Mouse (Mus musculus) cerebellum, adult 2 months (tissue): Measurements from ENCODE around the gene Kalrn. TPM values are rescaled to one million over a fixed set of nuclear protein-coding genes. Genes with fewer than 3 reads are reported as not detected.

Experiments
- DNase-seq, 2 experiments: peaks; one replicate each; pipeline ENCODE4 v3.0.0; 2021
- H3K27ac ChIP-seq: fragments of 200-500 bp; 2 replicates; pipeline ENCODE4 v1.5.1; 2012; ENCODE audit warnings: low read length, control low read depth, inconsistent platforms; ENCODE audit not compliant: insufficient read depth
- H3K27me3 ChIP-seq: fragments of 200-500 bp; 2 replicates; pipeline ENCODE4 v1.6.1; 2012; ENCODE audit warnings: inconsistent platforms, mild to moderate bottlenecking, low read length, moderate library complexity; ENCODE audit not compliant: control insufficient read depth, insufficient read depth
- H3K4me1 ChIP-seq: fragments of 200-500 bp; 2 replicates; pipeline ENCODE4 v1.6.1; 2011; ENCODE audit warnings: low read length; ENCODE audit not compliant: control insufficient read depth, insufficient read depth
- H3K4me3 ChIP-seq: fragments of 200-500 bp; replicated peaks from 2 replicates; pipeline ENCODE3; 2011; ENCODE audit warnings: mild to moderate bottlenecking, low read depth, low read length, control low read depth; ENCODE audit not compliant: insufficient read depth
- CTCF ChIP-seq: fragments of 200-500 bp; IDR thresholded peaks from 2 replicates; pipeline ENCODE4 v1.5.1; 2011; ENCODE audit warnings: low read depth, mild to moderate bottlenecking, control low read depth, low read length, moderate library complexity, borderline replicate concordance; ENCODE audit not compliant: insufficient read depth
- POLR2A ChIP-seq: fragments of 200-500 bp; IDR thresholded peaks from 2 replicates; pipeline ENCODE4 v1.6.1; 2011; ENCODE audit warnings: low read length, control low read depth, borderline replicate concordance; ENCODE audit not compliant: insufficient read depth
- WGBS: fragments of 180-500 bp; shearing (Covaris S2); methylation state at CpG from one replicate; pipeline ENCODE4 v1.1.7; 2018; 5-methylcytosine and 5-hydroxymethylcytosine counted together
- polyA plus RNA-seq: library from polyadenylated mRNA; depleted of rRNA; stranded (reverse); fragments of >200 nt; gene quantifications from 2 replicates; pipeline ENCODE4 v1.2.3, GENCODE M21; 2012

Gene Kalrn
- polyA plus RNA-seq, 1 experiment, result 17.9 TPM

DNA sequence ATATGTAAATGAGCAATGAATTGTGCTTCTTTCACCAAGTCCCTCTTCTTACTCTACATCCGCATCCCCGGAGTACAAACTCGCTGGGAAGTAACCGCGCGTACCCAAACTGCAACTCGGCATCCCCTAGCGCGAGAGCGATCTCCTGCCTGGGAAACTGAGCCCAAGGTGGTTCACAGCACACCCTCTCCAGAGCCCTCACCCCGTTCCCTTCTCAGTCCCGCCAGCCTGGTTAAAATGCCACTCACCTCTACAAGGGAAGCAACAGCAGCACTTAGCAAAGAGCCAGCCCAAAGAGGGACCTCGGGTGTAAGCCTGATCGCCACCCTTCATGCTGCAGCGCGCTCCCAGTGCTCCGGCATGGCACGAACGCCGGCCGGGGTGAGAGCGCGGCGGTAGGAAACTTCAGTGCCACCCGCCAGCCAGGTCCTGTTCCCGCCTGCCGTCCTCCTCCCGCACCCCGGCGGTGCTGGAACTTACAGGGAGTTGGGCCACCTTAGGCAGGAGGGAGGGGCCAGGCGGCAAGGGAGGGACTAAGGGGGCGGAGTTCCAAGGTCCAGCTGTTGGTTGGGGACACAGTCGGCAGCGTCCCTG, 477.7 kb downstream of the Kalrn start:
- peak; percentile 18 to 29 for DNase-seq
- 3% methylated on average over 34 of the region's 34 CpGs for WGBS
- H3K27ac ChIP-seq, result no peak overlapping the region
- H3K4me1 ChIP-seq, result peaks cover 12% of the 10 kb centered on the region; the same call in 1 of the 2 replicates
- no peak for TF ChIP-seq POLR2A
- peak overlapping the region; percentile 47 for H3K4me3 ChIP-seq
- 0 out of 2 replicates have a peak, but pooled peaks cover 2% of the 10 kb centered on the region for H3K27me3 ChIP-seq

DNA sequence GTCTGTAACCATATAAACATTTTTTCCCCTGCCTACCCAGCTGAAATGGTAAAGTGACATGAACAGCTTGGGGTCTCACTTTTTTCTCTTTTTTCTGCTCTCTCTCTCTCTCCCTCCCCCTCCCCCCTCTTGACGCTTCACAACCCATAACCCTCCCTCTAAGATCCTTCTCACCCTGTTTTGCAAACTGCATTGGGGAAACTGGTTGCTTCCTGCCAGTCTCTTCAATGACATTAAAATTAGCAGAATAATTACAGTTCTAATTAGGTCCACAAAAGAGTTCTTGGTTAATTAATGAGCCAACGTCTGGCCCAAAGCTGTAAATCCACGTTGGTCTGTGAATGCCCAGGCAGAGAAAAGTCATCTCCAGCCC, 478.3 kb downstream of the Kalrn start:
- H3K27ac ChIP-seq, result no peak overlapping the region
- 0 out of 2 replicates have a peak, but pooled peaks cover 2% of the 10 kb centered on the region for H3K27me3 ChIP-seq
- TF ChIP-seq CTCF (no peak), POLR2A (no peak)
- 5% methylated on average over 3 of the region's 3 CpGs for WGBS
- H3K4me3 ChIP-seq, result no peak overlapping the region
- DNase-seq, result no peak
- peaks cover 12% of the 10 kb centered on the region; the same call in 1 of the 2 replicates for H3K4me1 ChIP-seq

DNA sequence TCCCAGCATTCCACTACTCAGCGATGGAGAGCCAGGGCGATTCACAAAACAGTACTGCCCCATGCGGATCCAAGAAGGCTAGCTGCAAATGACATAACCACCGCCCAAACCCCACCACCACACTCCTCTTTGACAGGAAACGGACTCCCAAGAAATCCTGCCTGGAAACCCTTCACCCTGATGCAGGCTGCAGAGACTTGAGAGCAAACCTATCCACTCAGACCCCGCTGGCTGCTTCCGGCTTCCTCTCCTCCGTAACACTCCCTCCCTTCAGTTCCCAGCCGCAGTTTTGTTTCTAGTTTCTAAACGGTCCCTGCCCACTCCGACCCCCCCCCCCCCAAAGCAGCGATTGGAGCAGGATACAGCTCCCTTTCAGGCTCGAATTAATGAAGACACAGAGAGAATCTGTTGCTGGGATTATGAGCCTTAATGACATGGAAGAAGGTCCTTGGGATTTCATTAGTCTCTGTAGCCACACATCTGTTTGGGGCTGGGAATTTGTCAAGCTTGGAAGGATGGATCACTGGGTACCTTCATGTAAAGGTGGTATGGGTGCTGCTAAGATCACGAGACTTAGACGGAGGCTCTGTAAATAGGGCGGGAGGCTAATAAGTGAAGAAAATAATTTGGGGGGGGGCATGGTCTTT, 478.8 kb downstream of the Kalrn start:
- TF ChIP-seq CTCF (peak; percentile 29; the same call in 1 of the 2 replicates), POLR2A (no peak)
- H3K4me3 ChIP-seq, result peak overlapping the region; percentile 59
- 5% methylated on average over 16 of the region's 16 CpGs for WGBS
- 0 out of 2 replicates have a peak, but pooled peaks cover 2% of the 10 kb centered on the region for H3K27me3 ChIP-seq
- H3K27ac ChIP-seq, result no peak overlapping the region
- DNase-seq, result peak; percentile 34 to 38
- peaks cover 12% of the 10 kb centered on the region; the same call in 1 of the 2 replicates for H3K4me1 ChIP-seq

- WGBS, result 16% methylated on average over 14 of the region's 14 CpGs
- H3K27ac ChIP-seq, result no peak overlapping the region
- peak overlapping the region; percentile 59 for H3K4me3 ChIP-seq
- TF ChIP-seq CTCF (no peak), POLR2A (no peak)
- H3K27me3 ChIP-seq, result 0 out of 2 replicates have a peak, but pooled peaks cover 2% of the 10 kb centered on the region
- no peak for DNase-seq
- H3K4me1 ChIP-seq, result peaks cover 12% of the 10 kb centered on the region; the same call in 1 of the 2 replicates
These were observed 479.4 kb downstream of the Kalrn start for GRCm38 (mm10) chr16:34093734-34094445.

- Histone ChIP-seq H3K4me1 (peaks cover 6% of the 10 kb centered on the region; the same call in 1 of the 2 replicates), H3K4me3 (no peak overlapping the region), H3K27me3 (no peaks in the 10 kb centered on the region), H3K27ac (no peak overlapping the region)
- WGBS, result 35% methylated on average over 8 of the region's 8 CpGs
- TF ChIP-seq CTCF, result no peak
- TF ChIP-seq POLR2A, result no peak
- no peak for DNase-seq
These were observed 483.7 kb downstream of the Kalrn start for GRCm38 (mm10) chr16:34089528-34090095.

- H3K27me3 ChIP-seq, result no peaks in the 10 kb centered on the region
- no peak for DNase-seq
- TF ChIP-seq POLR2A (no peak), CTCF (no peak)
- H3K4me3 ChIP-seq, result no peak overlapping the region
- H3K27ac ChIP-seq, result no peak overlapping the region
- 96% methylated on average over 3 of the region's 3 CpGs for WGBS
- H3K4me1 ChIP-seq, result peaks cover 2% of the 10 kb centered on the region; the same call in 1 of the 2 replicates
These were observed 484.3 kb downstream of the Kalrn start for GRCm38 (mm10) chr16:34089022-34089421.

- Histone ChIP-seq H3K4me1 (no peaks in the 10 kb centered on the region; the same call in 1 of the 2 replicates), H3K4me3 (no peak overlapping the region), H3K27ac (no peak overlapping the region), H3K27me3 (no peaks in the 10 kb centered on the region)
- 66% methylated on average over 4 of the region's 4 CpGs for WGBS
- no peak for DNase-seq
- TF ChIP-seq CTCF (no peak), POLR2A (no peak)
These were observed 485.0 kb downstream of the Kalrn start for GRCm38 (mm10) chr16:34088331-34088730.
